Mouse (Mus musculus): ENCODE measurements around the gene Edn1.

The Edn1 gene

GRCm38 (mm10) chr13:42301161-42301721 lies at the start of gene Edn1:
Edn1 (plus strand) TSS chr13:42301476.
- no peak for DNase-seq (ENCODE audit: low spot score in 2 of 2)

GRCm38 (mm10) chr13:42253821-42254220 lies 47.5 kb upstream of the Edn1 start:
- DNase-seq (ENCODE audit: low spot score in 2 of 2): no peak

DNA sequence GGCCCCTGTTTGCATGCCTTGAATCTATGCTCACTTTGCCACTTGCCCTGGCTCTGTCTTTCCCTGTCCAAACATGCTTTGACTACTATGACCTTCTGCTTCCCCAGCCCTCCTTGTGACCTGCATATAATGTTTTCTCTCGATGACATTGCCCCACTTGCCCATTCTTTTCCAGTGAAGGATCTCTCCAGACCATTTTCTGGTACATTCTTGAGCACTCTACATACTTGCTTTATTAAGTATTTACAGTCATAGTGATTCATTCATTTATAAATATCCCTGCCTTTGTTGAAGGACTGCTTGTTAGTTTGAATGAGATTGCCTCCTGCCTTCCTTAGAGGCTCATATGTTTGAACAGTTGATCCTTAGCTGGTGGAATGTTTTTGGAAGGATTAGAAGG lies 46.2 kb upstream of the Edn1 start:
- DNase-seq (ENCODE audit: low spot score in 2 of 2): no peak

GRCm38 (mm10) chr13:42258422-42258821 lies 42.9 kb upstream of the Edn1 start:
- DNase-seq (ENCODE audit: low spot score in 2 of 2): no peak

GRCm38 (mm10) chr13:42260667-42261066 lies 40.6 kb upstream of the Edn1 start:
- DNase-seq (ENCODE audit: low spot score in 2 of 2): no peak

GRCm38 (mm10) chr13:42270051-42270450 lies 31.2 kb upstream of the Edn1 start:
- no peak for DNase-seq (ENCODE audit: low spot score in 2 of 2)

GRCm38 (mm10) chr13:42276774-42277454 lies 24.4 kb upstream of the Edn1 start:
- no peak for DNase-seq (ENCODE audit: low spot score in 2 of 2)

DNA sequence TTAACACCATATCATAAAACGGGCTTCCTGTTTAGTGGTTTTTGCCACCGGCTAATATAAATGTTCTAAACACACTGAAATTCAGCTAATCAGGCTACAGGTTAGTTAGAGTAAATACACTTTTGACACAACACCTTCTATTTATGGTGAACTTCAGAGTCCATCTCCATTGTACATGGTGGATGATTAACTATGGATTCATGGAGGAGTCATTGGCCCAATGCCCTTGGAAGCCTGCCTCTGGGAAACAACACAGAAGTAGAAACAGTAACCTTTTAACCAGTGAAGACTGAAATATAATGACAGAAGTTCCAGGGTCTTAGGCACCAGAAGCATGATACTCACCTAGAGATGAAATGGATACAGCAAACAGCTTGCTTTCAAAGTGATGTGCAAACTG lies 23.5 kb upstream of the Edn1 start:
- no peak for DNase-seq (ENCODE audit: low spot score in 2 of 2)

DNA sequence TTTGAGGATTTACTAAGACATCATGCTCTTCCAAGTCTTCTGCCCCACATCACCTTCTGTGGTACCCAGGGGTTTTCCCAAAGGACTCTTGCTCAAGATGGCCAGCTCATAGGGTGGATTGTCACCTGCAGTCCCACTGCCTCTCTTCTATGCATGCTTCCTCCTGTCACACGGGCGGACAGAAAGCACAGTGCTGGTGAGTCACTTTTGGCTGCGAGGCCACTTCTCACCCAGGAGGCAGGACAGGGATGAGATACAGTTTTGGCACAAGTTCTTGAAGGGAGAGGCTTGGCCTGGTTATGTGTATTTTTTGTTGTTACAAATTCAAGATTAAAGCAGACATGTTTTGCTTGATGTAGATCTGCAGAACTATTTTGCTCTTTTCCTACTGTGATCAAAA lies 15.4 kb upstream of the Edn1 start:
- DNase-seq (ENCODE audit: low spot score in 2 of 2): no peak

DNA sequence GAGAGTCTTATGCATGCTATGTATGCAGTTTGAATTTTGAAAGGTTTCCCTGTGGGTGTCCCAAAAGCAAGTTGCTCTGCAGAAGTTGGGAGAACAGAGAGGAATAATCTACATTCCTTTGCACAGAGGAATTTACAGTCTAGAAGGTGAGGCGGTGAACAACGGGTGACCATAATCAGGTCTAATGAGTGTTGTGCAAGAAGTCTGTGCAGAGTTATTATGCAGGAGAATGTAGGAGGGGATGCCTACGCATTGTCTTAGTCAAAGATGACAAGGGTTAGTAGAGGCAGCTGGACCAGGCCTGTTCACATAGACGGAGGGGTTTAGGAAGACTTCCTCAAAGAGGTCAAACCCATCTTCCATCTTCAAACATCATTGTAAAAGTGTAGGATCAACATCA lies 14.5 kb upstream of the Edn1 start:
- DNase-seq (ENCODE audit: low spot score in 2 of 2): no peak

GRCm38 (mm10) chr13:42292593-42292992 lies 8.7 kb upstream of the Edn1 start:
- DNase-seq (ENCODE audit: low spot score in 2 of 2): no peak

GRCm38 (mm10) chr13:42298302-42298701 lies 3.0 kb upstream of the Edn1 start:
- DNase-seq (ENCODE audit: low spot score in 2 of 2): no peak

DNA sequence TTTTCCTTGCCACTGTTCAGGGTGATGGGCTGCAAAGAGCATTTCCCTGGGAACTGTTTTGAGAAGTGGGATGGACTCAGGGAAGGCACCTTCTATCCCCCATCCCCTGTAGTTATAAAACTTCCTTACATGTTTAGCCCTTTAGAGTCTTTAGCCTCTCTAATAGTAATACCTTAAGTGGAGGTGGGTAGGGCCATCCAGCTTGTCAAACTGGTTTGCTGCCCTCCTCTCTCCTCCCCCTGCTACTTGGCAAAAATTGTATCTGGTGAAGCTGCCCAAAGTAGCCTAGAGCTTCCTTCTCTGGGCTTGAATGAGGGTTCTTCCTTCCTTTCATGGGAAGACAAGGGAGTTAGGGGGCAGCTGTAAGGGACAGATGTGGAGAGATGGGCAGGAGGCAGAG lies 2.5 kb upstream of the Edn1 start:
- no peak for DNase-seq (ENCODE audit: low spot score in 2 of 2)

DNA sequence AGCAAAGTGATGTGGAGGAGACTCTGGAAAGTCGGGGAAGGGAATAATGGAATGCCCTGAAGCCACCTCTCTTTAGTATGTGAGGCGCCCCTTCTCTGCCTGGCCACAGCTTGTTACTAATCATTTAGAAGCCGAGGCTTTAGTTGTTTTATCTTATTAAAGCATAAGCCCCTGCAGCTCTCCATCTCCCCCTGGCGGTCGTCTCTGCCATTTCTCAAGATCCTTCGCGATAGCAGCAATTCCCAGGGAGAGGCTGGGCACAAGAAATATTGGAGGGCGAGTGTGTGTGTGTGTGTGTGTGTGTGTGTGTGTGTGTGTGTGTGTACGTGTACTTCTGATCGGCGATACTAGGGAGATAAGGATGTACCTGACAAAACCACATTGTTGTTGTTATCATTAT lies 709 bp upstream of the Edn1 start:
- DNase-seq (ENCODE audit: low spot score in 2 of 2): peak; percentile 53 to 84

DNA sequence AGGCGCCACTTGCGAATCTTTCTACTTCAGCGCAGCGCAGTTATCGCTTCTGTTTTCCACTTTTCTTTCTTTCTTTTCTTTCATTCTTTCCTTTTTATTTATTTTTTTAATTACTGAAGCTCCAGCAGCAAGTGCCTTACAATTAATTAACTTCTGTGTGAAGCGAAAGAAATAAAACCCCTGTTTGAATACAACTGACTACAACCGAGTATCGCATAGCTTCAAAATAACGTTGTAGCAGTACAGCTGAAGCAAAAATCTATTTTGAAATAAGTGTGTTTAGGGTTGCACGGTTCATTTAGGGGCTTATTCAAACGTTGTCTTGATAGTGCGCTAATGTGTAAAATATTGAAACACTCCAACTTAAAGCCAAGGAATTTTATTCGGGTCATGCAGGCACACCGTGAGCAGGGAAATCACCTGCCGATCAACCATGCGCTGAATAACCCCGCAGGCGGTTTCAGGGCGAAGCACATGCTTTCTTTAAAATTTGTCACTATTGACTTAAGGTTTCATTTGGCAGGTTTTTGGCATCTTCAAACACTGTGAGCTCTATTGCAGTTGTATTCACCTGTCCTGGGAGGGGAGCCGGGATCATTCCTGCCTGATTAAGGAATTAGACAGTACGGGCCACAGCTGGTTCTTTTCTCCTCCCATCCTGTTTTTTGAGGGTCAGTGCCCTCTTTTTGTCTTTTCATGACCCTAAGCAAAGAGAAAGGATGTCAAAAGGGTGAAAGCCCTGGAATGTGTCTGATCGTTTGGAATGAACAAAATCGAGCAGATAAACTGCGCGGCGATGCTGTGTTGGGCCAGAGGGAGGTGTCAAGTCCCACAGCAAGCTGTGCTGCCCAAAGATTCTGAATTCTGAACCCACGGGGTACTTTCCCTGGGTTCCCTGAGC lies 935 bp downstream of the Edn1 start:
- no peak for DNase-seq (ENCODE audit: low spot score in 2 of 2)

DNA sequence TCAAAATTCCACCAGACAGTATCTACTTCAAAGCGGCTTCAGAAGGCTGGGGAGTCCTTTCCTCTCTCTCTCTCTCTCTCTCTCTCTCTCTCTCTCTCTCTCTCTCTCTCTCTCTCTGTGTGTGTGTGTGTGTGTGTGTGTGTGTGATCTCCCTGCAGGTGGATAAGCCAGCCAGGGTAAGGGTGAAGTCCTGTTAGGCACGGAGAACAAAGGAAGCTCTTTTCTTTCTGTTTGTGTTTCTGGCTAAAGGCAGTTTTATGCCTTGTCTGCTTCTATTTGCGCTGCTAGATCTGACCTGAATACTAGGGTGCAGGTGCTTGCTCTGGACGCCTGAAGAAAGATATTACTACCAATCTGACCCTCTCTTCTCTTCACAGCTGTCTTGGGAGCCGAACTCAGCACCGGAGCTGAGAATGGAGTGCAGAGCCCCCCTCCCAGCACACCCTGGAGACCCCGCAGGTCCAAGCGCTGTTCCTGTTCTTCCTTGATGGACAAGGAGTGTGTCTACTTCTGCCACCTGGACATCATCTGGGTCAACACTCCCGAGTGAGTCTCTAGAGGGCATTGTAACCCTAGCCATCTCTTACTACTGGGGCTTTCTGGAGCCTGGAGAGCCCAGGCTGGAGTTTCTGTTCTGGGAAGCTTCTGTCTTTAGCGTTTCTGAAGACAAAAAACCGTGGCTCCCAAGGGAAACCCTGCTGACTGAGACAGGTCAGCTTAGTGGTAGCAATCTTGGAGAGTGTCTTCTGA lies 2.1 kb downstream of the Edn1 start:
- no peak for DNase-seq (ENCODE audit: low spot score in 2 of 2)

GRCm38 (mm10) chr13:42304139-42304538 lies 2.9 kb downstream of the Edn1 start:
- DNase-seq (ENCODE audit: low spot score in 2 of 2): no peak

DNA sequence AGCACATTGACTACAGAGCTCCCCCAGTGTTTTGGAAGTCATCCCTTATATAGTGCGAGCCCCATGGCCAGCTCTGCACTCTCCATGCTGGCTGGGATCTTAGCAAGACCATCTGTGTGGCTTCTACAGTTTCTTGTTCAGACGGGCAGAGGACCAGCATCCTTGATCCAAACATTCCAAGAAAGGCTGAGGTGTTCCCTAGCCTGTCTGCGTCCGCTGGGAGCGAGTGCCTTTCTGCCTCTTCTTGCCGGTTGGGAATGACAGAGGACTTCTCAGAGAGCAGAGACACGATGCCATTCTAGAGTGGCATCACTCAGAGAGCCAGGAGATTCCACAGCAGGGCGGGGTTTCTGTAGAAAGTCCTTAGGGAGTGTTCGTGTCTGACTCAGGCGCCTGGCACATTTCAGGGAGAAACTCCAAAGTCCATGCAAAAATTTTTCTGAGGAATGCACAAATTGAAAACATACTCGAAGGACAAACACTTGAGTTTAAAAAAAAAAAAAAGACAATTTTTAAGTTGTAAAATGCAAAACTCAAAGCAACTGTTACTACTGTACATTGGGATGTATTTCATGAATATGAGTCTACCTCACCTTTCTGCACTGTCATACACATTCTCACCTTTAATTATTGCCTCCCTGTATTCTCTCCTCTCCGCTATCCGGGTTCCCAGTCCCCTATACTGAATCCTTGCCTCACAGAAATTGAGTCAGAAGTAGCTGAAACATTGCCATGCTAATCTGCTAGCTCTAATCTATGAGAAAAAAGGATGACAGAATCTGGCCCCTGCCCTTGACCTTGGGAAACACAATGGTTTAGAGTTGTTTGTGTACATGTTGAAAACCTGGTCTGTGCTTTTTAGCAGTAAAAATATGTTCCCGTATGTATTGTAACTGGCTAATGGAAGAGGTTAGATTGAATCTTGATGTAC lies 5.9 kb downstream of the Edn1 start:
- peak in 1 of 2 experiments; percentile 51 for DNase-seq (ENCODE audit: low spot score in 2 of 2)

- DNase-seq (ENCODE audit: low spot score in 2 of 2): peak in 1 of 2 experiments; percentile 7
Observed at GRCm38 (mm10) chr13:42308368-42309103, 7.3 kb downstream of the Edn1 start.

DNA sequence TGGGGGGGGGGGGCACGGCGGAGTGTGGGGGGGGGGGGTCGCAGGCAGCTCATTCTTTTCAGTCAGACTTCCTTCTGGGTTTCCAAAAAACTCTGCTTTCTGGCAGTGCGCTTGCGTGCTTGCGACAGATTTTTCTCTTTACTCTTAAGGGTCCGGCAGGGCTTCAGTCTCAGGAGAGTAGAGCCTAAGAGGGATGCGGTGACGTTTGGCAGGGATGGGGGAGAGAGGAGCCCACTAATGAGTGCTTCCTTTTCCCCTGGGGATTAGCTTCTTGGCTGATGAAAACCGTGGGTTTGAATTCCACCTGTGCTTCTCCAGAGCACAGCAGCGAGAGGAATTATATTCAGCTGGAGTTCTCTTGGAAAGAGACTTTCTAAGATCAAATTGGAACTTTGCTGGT lies 8.5 kb downstream of the Edn1 start:
- peak in 1 of 2 experiments; percentile 33 for DNase-seq (ENCODE audit: low spot score in 2 of 2)
